Mouse (Mus musculus): ENCODE results near the gene Armc2. TPM values are rescaled to one million over a fixed set of nuclear protein-coding genes. Genes with fewer than 3 reads are reported as not detected.
A peak's percentile ranks its signal among the peaks of the same experiment; 100 is the strongest.

The Armc2 gene
- polyA plus RNA-seq, 1 experiment, result 15.9 TPM

DNA sequence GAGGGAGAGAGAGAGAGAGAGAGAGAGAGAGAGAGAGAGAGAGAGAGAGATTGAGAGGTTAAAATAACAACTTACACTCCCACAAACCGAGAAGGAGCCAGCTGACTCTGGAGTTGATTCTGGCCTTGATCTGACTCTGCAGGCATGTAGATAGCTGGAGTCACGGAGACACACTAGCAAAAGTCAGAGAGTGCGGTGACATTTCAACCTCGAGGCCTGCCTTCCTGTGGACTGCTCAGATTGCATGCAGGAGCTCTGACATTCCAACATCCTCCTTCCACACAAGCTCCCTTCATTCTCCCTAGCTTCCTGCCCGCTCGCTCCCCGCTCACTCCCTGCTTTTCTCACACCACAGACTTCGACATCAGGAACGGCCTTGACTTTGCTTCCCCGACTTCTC, 20.3 kb upstream of the Armc2 start:
- Histone ChIP-seq H3K27ac (ENCODE audit: control insufficient read depth, insufficient read depth, low read depth, low read length) (no peak overlapping the region), H3K27me3 (ENCODE audit: control insufficient read depth, insufficient read depth, low read length) (no peaks in the 10 kb centered on the region), H3K36me3 (ENCODE audit: control insufficient read depth, insufficient read depth, low read length) (no peaks in the 10 kb centered on the region), H3K4me3 (ENCODE audit: control insufficient read depth, low read depth, low read length) (no peak overlapping the region), H3K4me1 (ENCODE audit: control insufficient read depth, insufficient read depth, low read length) (no peaks in the 10 kb centered on the region; the same call in 1 of the 2 replicates)
- no peak for TF ChIP-seq CTCF (IDR thresholded peaks at IDR 0.05; ENCODE audit: control insufficient read depth, insufficient read depth, insufficient replicate concordance, low read depth, low read length)
- TF ChIP-seq POLR2A (IDR thresholded peaks at IDR 0.05; ENCODE audit: control insufficient read depth, low read depth, low read length), result no peak

DNA sequence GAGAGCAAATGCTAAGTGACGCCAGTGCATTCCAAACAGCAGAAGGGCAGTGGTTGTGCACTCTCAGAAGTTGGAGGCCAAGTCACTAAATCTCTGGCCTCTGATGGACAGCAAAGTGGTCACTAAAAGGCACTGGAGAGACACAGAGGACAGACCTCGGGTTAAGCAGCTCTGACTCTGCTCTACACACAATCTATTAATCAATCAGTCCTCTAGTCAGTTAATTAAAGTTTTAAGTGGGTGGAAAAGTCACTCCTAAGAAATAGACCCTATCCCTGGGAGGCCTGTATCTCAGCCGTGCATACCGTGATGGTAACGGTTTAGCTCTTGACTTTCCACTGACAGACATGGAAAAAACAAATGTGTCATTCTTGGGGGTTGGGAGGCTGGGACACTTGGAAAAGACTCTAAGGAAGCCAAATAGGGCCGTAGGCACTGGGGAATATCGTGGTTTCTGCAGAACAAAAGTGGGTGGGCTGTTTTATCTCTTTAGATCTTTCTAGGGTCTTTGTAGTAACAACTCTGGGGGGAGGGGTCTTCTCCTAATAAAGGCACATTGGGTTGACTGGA, 19.1 kb upstream of the Armc2 start:
- no peaks in the 10 kb centered on the region for H3K36me3 ChIP-seq (ENCODE audit: control insufficient read depth, insufficient read depth, low read length)
- TF ChIP-seq CTCF (IDR thresholded peaks at IDR 0.05; ENCODE audit: control insufficient read depth, insufficient read depth, insufficient replicate concordance, low read depth, low read length), result no peak
- no peak for TF ChIP-seq POLR2A (IDR thresholded peaks at IDR 0.05; ENCODE audit: control insufficient read depth, low read depth, low read length)
- no peaks in the 10 kb centered on the region; the same call in 1 of the 2 replicates for H3K4me1 ChIP-seq (ENCODE audit: control insufficient read depth, insufficient read depth, low read length)
- H3K27me3 ChIP-seq (ENCODE audit: control insufficient read depth, insufficient read depth, low read length), result no peaks in the 10 kb centered on the region
- no peak overlapping the region for H3K27ac ChIP-seq (ENCODE audit: control insufficient read depth, insufficient read depth, low read depth, low read length)
- H3K4me3 ChIP-seq (ENCODE audit: control insufficient read depth, low read depth, low read length), result no peak overlapping the region

DNA sequence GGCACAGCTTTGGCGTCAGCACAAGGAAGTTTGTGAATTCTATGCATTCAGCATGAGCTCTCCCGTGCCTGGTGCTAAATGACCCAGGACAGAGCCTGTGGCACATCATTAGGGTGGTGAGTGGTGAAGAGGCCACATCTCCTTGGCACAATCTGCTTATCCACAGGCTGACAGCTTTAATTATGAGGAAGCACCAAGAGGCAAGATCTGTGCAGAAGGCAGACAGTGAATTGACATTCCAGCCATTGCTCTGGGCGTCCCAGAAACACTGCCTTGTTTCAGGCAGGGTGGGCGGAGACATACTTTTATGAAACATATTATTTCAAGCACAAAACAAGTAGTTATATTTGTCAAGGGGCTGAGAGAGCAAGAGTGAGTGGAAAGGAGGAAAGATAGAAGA, 18.6 kb upstream of the Armc2 start:
- H3K27me3 ChIP-seq (ENCODE audit: control insufficient read depth, insufficient read depth, low read length), result no peaks in the 10 kb centered on the region
- H3K36me3 ChIP-seq (ENCODE audit: control insufficient read depth, insufficient read depth, low read length), result no peaks in the 10 kb centered on the region
- no peak overlapping the region for H3K4me3 ChIP-seq (ENCODE audit: control insufficient read depth, low read depth, low read length)
- H3K4me1 ChIP-seq (ENCODE audit: control insufficient read depth, insufficient read depth, low read length), result no peaks in the 10 kb centered on the region; the same call in 1 of the 2 replicates
- TF ChIP-seq POLR2A (IDR thresholded peaks at IDR 0.05; ENCODE audit: control insufficient read depth, low read depth, low read length) (no peak), CTCF (IDR thresholded peaks at IDR 0.05; ENCODE audit: control insufficient read depth, insufficient read depth, insufficient replicate concordance, low read depth, low read length) (no peak)
- no peak overlapping the region for H3K27ac ChIP-seq (ENCODE audit: control insufficient read depth, insufficient read depth, low read depth, low read length)

DNA sequence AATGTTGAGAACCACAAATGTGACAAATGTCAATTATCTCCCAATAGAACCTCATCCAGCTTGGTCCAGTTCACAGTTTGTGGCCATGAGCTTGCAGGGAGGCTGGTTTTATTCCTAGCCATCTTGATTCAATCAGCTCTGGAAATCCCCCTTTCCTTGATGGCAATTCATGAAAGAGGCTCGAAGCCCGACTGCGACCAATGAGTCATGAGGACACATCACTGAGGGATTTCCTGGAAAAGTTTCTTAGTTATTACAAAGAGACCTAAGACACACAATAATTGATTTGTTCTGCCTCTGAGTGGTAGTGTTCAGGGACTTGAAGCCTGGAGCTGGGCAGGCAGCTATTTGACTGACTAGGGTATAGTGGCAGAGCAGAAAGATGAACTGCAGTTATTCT, 15.3 kb upstream of the Armc2 start:
- no peaks in the 10 kb centered on the region for H3K27me3 ChIP-seq (ENCODE audit: control insufficient read depth, insufficient read depth, low read length)
- no peak overlapping the region for H3K4me3 ChIP-seq (ENCODE audit: control insufficient read depth, low read depth, low read length)
- no peak overlapping the region for H3K27ac ChIP-seq (ENCODE audit: control insufficient read depth, insufficient read depth, low read depth, low read length)
- peaks cover 4% of the 10 kb centered on the region for H3K4me1 ChIP-seq (ENCODE audit: control insufficient read depth, insufficient read depth, low read length)
- no peak for TF ChIP-seq POLR2A (IDR thresholded peaks at IDR 0.05; ENCODE audit: control insufficient read depth, low read depth, low read length)
- no peak for TF ChIP-seq CTCF (IDR thresholded peaks at IDR 0.05; ENCODE audit: control insufficient read depth, insufficient read depth, insufficient replicate concordance, low read depth, low read length)
- H3K36me3 ChIP-seq (ENCODE audit: control insufficient read depth, insufficient read depth, low read length), result no peaks in the 10 kb centered on the region

DNA sequence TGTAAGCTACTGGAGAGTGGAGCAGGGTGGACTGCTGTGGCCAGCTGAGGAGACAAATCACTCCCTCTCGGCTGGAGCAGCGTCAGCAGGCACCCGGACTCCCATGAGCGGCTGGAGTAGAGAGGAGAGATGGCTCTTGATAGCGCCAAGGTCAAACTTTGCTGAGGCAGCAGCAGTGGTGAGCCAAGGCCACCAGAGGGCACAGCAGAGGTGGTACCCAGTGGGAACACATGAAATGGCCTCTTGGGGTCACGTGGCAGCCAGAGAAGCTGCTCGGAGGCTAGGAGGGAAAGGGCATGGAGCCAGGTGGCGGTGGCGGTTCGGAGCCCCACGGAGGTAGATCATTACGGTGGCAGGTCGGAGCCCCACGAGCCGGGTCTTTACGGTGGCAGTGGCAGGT, 12.8 kb upstream of the Armc2 start:
- no peak overlapping the region for H3K4me3 ChIP-seq (ENCODE audit: control insufficient read depth, low read depth, low read length)
- H3K36me3 ChIP-seq (ENCODE audit: control insufficient read depth, insufficient read depth, low read length), result no peaks in the 10 kb centered on the region
- TF ChIP-seq POLR2A (IDR thresholded peaks at IDR 0.05; ENCODE audit: control insufficient read depth, low read depth, low read length), result no peak
- peak; percentile 76; the same call in 1 of the 2 replicates for TF ChIP-seq CTCF (IDR thresholded peaks at IDR 0.05; ENCODE audit: control insufficient read depth, insufficient read depth, insufficient replicate concordance, low read depth, low read length)
- no peak overlapping the region; the same call in 1 of the 2 replicates for H3K27ac ChIP-seq (ENCODE audit: control insufficient read depth, insufficient read depth, low read depth, low read length)
- H3K4me1 ChIP-seq (ENCODE audit: control insufficient read depth, insufficient read depth, low read length), result peaks cover 4% of the 10 kb centered on the region
- H3K27me3 ChIP-seq (ENCODE audit: control insufficient read depth, insufficient read depth, low read length), result no peaks in the 10 kb centered on the region

DNA sequence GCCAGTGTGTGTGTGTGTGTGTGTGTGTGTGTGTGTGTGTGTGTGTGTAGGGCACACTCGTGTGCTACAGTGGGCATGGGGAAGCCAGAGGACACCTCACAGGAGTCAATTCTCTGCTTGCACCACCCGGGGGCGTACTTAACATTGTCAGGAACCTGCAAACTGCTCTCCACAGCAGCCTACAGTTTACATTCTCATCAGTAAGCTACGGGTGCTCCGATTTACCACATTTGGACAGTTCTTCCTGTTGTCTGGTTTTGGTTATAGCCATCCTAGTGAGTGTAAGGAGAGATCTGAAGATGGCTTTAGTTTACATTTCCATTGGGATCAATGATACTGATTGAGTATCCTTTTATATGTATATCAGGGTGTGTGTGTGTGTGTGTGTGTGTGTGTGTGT, 11.3 kb upstream of the Armc2 start:
- Histone ChIP-seq H3K4me3 (ENCODE audit: control insufficient read depth, low read depth, low read length) (no peak overlapping the region), H3K36me3 (ENCODE audit: control insufficient read depth, insufficient read depth, low read length) (no peaks in the 10 kb centered on the region), H3K27me3 (ENCODE audit: control insufficient read depth, insufficient read depth, low read length) (no peaks in the 10 kb centered on the region), H3K4me1 (ENCODE audit: control insufficient read depth, insufficient read depth, low read length) (peaks cover 4% of the 10 kb centered on the region), H3K27ac (ENCODE audit: control insufficient read depth, insufficient read depth, low read depth, low read length) (no peak overlapping the region)
- TF ChIP-seq CTCF (IDR thresholded peaks at IDR 0.05; ENCODE audit: control insufficient read depth, insufficient read depth, insufficient replicate concordance, low read depth, low read length) (no peak), POLR2A (IDR thresholded peaks at IDR 0.05; ENCODE audit: control insufficient read depth, low read depth, low read length) (no peak)

DNA sequence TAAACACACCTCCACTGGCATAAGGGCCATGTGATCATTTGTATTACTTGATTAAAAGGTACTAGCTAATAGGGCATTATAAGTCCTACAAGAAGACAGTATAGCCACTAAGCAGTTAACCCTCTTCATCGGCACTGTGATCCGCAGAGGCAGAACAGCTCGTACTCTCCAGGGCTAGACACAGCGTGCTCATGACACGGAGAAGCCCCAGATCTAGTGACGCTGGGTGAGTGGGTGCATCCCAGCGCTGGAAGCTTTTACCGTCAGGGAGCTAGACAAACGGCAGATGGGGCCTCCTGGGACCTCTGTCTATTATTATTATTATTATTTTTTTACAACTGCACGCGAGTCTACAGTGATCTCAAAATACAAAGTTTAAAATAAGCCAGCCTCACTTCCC, 9.1 kb upstream of the Armc2 start:
- peaks cover 4% of the 10 kb centered on the region for H3K4me1 ChIP-seq (ENCODE audit: control insufficient read depth, insufficient read depth, low read length)
- H3K4me3 ChIP-seq (ENCODE audit: control insufficient read depth, low read depth, low read length), result no peak overlapping the region
- H3K27me3 ChIP-seq (ENCODE audit: control insufficient read depth, insufficient read depth, low read length), result no peaks in the 10 kb centered on the region
- no peaks in the 10 kb centered on the region for H3K36me3 ChIP-seq (ENCODE audit: control insufficient read depth, insufficient read depth, low read length)
- no peak overlapping the region for H3K27ac ChIP-seq (ENCODE audit: control insufficient read depth, insufficient read depth, low read depth, low read length)
- no peak for TF ChIP-seq CTCF (IDR thresholded peaks at IDR 0.05; ENCODE audit: control insufficient read depth, insufficient read depth, insufficient replicate concordance, low read depth, low read length)
- TF ChIP-seq POLR2A (IDR thresholded peaks at IDR 0.05; ENCODE audit: control insufficient read depth, low read depth, low read length), result no peak
